Mouse (Mus musculus) limb, embryonic 14.5 days (tissue): ENCODE measurements around the gene Cdk17. TPM values are rescaled to one million over a fixed set of nuclear protein-coding genes. Genes with fewer than 3 reads are reported as not detected.

Experiments used
- ATAC-seq: fragments of 200-750 bp; cut with Nextera tagmentation; 2 replicates; pipeline ENCODE4 v1.8.0; 2017; ENCODE audit warnings: low read depth, moderate number of reproducible peaks, moderate TSS enrichment; ENCODE audit not compliant: low FRiP score
- DNase-seq: peaks from one replicate; pipeline ENCODE4 v3.0.0-alpha.2; 2015; ENCODE audit warnings: low spot score
- H3K27ac ChIP-seq: fragments of 300-500 bp; sonication (generic); replicated peaks from 2 replicates; pipeline ENCODE4 v1.5.1; 2014; ENCODE audit warnings: low read depth, mild to moderate bottlenecking, low read length, moderate library complexity, mixed read lengths
- H3K27me3 ChIP-seq: fragments of 300-500 bp; sonication (generic); 2 replicates; pipeline ENCODE4 v1.6.1; 2014; ENCODE audit warnings: low read length, mixed read lengths; ENCODE audit not compliant: control insufficient read depth, insufficient read depth
- H3K36me3 ChIP-seq: fragments of 300-500 bp; sonication (generic); 2 replicates; pipeline ENCODE4 v1.6.1; 2014; ENCODE audit warnings: mild to moderate bottlenecking, low read length, moderate library complexity, mixed read lengths; ENCODE audit not compliant: control insufficient read depth, insufficient read depth
- H3K4me1 ChIP-seq: fragments of 300-500 bp; sonication (generic); 2 replicates; pipeline ENCODE4 v1.6.1; 2014; ENCODE audit warnings: antibody characterized with exemption, low read length, mixed read lengths; ENCODE audit not compliant: control insufficient read depth, insufficient read depth
- H3K4me2 ChIP-seq: fragments of 300-500 bp; sonication (generic); replicated peaks from 2 replicates; pipeline ENCODE4 v1.6.1; 2014; ENCODE audit warnings: low read depth, mild to moderate bottlenecking, low read length, moderate library complexity; ENCODE audit not compliant: severe bottlenecking
- H3K4me3 ChIP-seq: fragments of 300-500 bp; sonication (generic); replicated peaks from 2 replicates; pipeline ENCODE4 v1.5.1; 2014; ENCODE audit warnings: low read length
- H3K9ac ChIP-seq: fragments of 300-500 bp; sonication (generic); 2 replicates; pipeline ENCODE4 v1.6.1; 2014; ENCODE audit warnings: mild to moderate bottlenecking, low read depth, low read length, moderate library complexity; ENCODE audit not compliant: severe bottlenecking
- H3K9me3 ChIP-seq: fragments of 300-500 bp; sonication (generic); 2 replicates; pipeline ENCODE4 v1.6.1; 2016; ENCODE audit warnings: low read length; ENCODE audit not compliant: control insufficient read depth
- POLR2A ChIP-seq: fragments of 200-500 bp; IDR thresholded peaks from 2 replicates; pipeline ENCODE4 v1.8.0; 2012; ENCODE audit warnings: inconsistent platforms, mild to moderate bottlenecking, moderate library complexity, borderline replicate concordance; ENCODE audit not compliant: insufficient read depth, insufficient read length; ENCODE audit errors: extremely low read depth
- WGBS: fragments of 180-500 bp; shearing (Covaris S2); extraction: QIAGEN DNeasy Blood & Tissue Kit; methylation state at CpG from one replicate; pipeline ENCODE4 v1.1.7; 2014; 5-methylcytosine and 5-hydroxymethylcytosine counted together
- polyA plus RNA-seq, 2 experiments: library from polyadenylated mRNA; depleted of rRNA in 1 of 2; stranded (reverse) in 1 of 2; unstranded in 1 of 2; fragments of >200 nt; fragmentation: Nextera tagmentation in 1 of 2; extraction: Ambion mirVana in 1 of 2; gene quantifications; 2 replicates each; pipeline versions ENCODE4 v1.2.1 to v1.2.3; 2012 to 2014

Gene Cdk17
- polyA plus RNA-seq, 2 experiments: 24.7 to 25.9 TPM

- no peak for TF ChIP-seq POLR2A
- peak overlapping the region; percentile 58; the same call in 1 of the 2 replicates for H3K27ac ChIP-seq
- 74% methylated on average over 12 of the region's 12 CpGs for WGBS
- peaks cover 40% of the 10 kb centered on the region for H3K36me3 ChIP-seq
- no peaks in the 10 kb centered on the region for H3K27me3 ChIP-seq
- no peaks in the 10 kb centered on the region for H3K9me3 ChIP-seq
- peaks cover 47% of the 10 kb centered on the region for H3K4me1 ChIP-seq
- ATAC-seq (no peak), DNase-seq (no peak)
- H3K9ac ChIP-seq: no peak overlapping the region
- no peak overlapping the region for H3K4me2 ChIP-seq
- no peak overlapping the region for H3K4me3 ChIP-seq
Observed at GRCm38 (mm10) chr10:93247422-93247821, 86.7 kb downstream of the Cdk17 start.

GRCm38 (mm10) chr10:93247902-93248301, 87.2 kb downstream of the Cdk17 start:
- H3K36me3 ChIP-seq: peaks cover 45% of the 10 kb centered on the region
- DNase-seq: no peak

GRCm38 (mm10) chr10:93248416-93248815, 87.7 kb downstream of the Cdk17 start:
- peaks cover 50% of the 10 kb centered on the region for H3K36me3 ChIP-seq

More at GRCm38 (mm10) chr10:93247902-93248301, 87.2 kb downstream of the Cdk17 start:
- Histone ChIP-seq H3K4me2 (no peak overlapping the region), H3K27me3 (no peaks in the 10 kb centered on the region), H3K9ac (no peak overlapping the region), H3K27ac (peak overlapping the region; percentile 58; the same call in 1 of the 2 replicates), H3K4me1 (peaks cover 49% of the 10 kb centered on the region), H3K4me3 (no peak overlapping the region), H3K9me3 (no peaks in the 10 kb centered on the region)
- ATAC-seq: peak; percentile 52
- WGBS: 30% methylated on average over 6 of the region's 6 CpGs
- no peak for TF ChIP-seq POLR2A

GRCm38 (mm10) chr10:93249901-93250300, 89.2 kb downstream of the Cdk17 start:
- peaks cover 62% of the 10 kb centered on the region for H3K36me3 ChIP-seq

More at GRCm38 (mm10) chr10:93248416-93248815, 87.7 kb downstream of the Cdk17 start:
- Histone ChIP-seq H3K4me2 (no peak overlapping the region), H3K9ac (no peak overlapping the region), H3K9me3 (no peaks in the 10 kb centered on the region), H3K27ac (no peak overlapping the region), H3K27me3 (no peaks in the 10 kb centered on the region), H3K4me3 (no peak overlapping the region), H3K4me1 (peaks cover 49% of the 10 kb centered on the region)
- ATAC-seq (no peak), DNase-seq (no peak)
- WGBS: 66% methylated on average over 8 of the region's 8 CpGs
- TF ChIP-seq POLR2A: no peak

GRCm38 (mm10) chr10:93250436-93251317, 90.0 kb downstream of the Cdk17 start:
- no peaks in the 10 kb centered on the region for H3K27me3 ChIP-seq
- peaks cover 62% of the 10 kb centered on the region for H3K36me3 ChIP-seq
- DNase-seq (no peak), ATAC-seq (no peak)
- no peaks in the 10 kb centered on the region for H3K9me3 ChIP-seq
- 0 out of 2 replicates have a peak overlapping the region, but pooled peaks have one; percentile 3 for H3K4me2 ChIP-seq
- no peak overlapping the region for H3K4me3 ChIP-seq
- H3K9ac ChIP-seq: no peak overlapping the region
- peak overlapping the region; percentile 70; the same call in 1 of the 2 replicates for H3K27ac ChIP-seq
- WGBS: 68% methylated on average over 24 of the region's 24 CpGs
- peaks cover 55% of the 10 kb centered on the region for H3K4me1 ChIP-seq
- no peak for TF ChIP-seq POLR2A

More at GRCm38 (mm10) chr10:93249901-93250300, 89.2 kb downstream of the Cdk17 start:
- peaks cover 48% of the 10 kb centered on the region for H3K4me1 ChIP-seq
- H3K4me3 ChIP-seq: no peak overlapping the region
- H3K27me3 ChIP-seq: no peaks in the 10 kb centered on the region
- H3K9me3 ChIP-seq: no peaks in the 10 kb centered on the region
- DNase-seq (no peak), ATAC-seq (no peak)
- H3K27ac ChIP-seq: no peak overlapping the region
- no peak for TF ChIP-seq POLR2A
- H3K9ac ChIP-seq: no peak overlapping the region
- H3K4me2 ChIP-seq: no peak overlapping the region
- 75% methylated on average over 7 of the region's 7 CpGs for WGBS
